Mouse (Mus musculus) liver, embryonic 11.5 days (tissue): Measurements from ENCODE around the gene Dcun1d4. TPM values are rescaled to one million over a fixed set of nuclear protein-coding genes. Genes with fewer than 3 reads are reported as not detected.

Experiments used
- ATAC-seq: fragments of 200-750 bp; cut with Nextera tagmentation; replicated peaks from 2 replicates; pipeline ENCODE4 v1.8.0; 2017; ENCODE audit warnings: moderate number of reproducible peaks, mild to moderate bottlenecking, moderate TSS enrichment, moderate library complexity; ENCODE audit not compliant: low FRiP score
- DNase-seq: peaks from one replicate; pipeline ENCODE4 v3.0.0-alpha.2; 2017; ENCODE audit warnings: low spot score
- H3K27ac ChIP-seq: fragments of 300-500 bp; sonication (generic); 2 replicates; pipeline ENCODE4 v1.5.1; 2014; ENCODE audit warnings: mild to moderate bottlenecking, low read depth, low read length, control low read depth
- H3K27me3 ChIP-seq: fragments of 300-500 bp; sonication (generic); replicated peaks from 2 replicates; pipeline ENCODE4 v1.6.1; 2014; ENCODE audit warnings: low read length, mixed read lengths; ENCODE audit not compliant: control insufficient read depth, insufficient read depth
- H3K36me3 ChIP-seq: fragments of 300-500 bp; sonication (generic); 2 replicates; pipeline ENCODE4 v1.6.1; 2014; ENCODE audit warnings: mild to moderate bottlenecking, low read length, moderate library complexity, mixed read lengths; ENCODE audit not compliant: control insufficient read depth, insufficient read depth
- H3K4me1 ChIP-seq: fragments of 300-500 bp; sonication (generic); replicated peaks from 2 replicates; pipeline ENCODE4 v1.6.1; 2014; ENCODE audit warnings: low read length, mixed read lengths; ENCODE audit not compliant: control insufficient read depth, insufficient read depth
- H3K4me2 ChIP-seq: fragments of 300-500 bp; sonication (generic); 2 replicates; pipeline ENCODE4 v1.6.1; 2014; ENCODE audit warnings: mild to moderate bottlenecking, control low read depth, moderate library complexity
- H3K4me3 ChIP-seq: fragments of 300-500 bp; sonication (generic); 2 replicates; pipeline ENCODE4 v1.5.1; 2014; ENCODE audit warnings: low read depth, low read length, control low read depth
- H3K9ac ChIP-seq: fragments of 300-500 bp; sonication (generic); 2 replicates; pipeline ENCODE4 v1.6.1; 2014; ENCODE audit warnings: low read depth, low read length, control low read depth
- H3K9me3 ChIP-seq: fragments of 300-500 bp; sonication (generic); 2 replicates; pipeline ENCODE4 v1.6.1; 2016; ENCODE audit warnings: low read length, inconsistent platforms, mixed read lengths; ENCODE audit not compliant: control insufficient read depth
- WGBS: fragments of 180-500 bp; shearing (Covaris S2); extraction: QIAGEN DNeasy Blood & Tissue Kit; methylation state at CpG from one replicate; pipeline ENCODE4 v1.1.7; 2014; 5-methylcytosine and 5-hydroxymethylcytosine counted together
- polyA plus RNA-seq: library from polyadenylated mRNA; unstranded; fragments of >200 nt; fragmentation: Nextera tagmentation; extraction: Ambion mirVana; gene quantifications from 2 replicates; pipeline ENCODE4 v1.2.1, GENCODE M21; 2014

The Dcun1d4 gene
- polyA plus RNA-seq, 1 experiment from 2014 or later: 14.8 TPM

DNA sequence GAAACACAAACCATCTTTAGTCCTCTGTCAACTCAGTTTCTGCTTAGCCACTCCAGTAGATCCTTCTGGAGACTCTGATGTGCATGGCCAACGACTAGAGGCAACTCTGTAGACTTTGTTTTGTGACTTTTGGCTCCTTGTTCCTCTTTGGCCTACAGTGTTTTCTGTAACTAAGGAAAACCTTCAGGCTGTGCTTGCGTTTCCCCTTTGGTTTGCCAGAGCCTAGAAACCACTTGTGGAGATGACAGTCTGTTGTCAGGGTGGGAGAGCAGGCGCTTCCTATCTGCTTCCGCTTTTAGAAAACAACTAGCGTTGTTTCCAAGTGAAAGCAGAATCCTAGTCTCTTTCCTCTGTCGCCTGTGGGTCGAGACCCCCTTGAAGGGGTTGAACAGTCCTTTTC, 67.4 kb downstream of the Dcun1d4 start:
- no peaks in the 10 kb centered on the region for H3K27me3 ChIP-seq
- no peak for DNase-seq
- no peak overlapping the region for H3K27ac ChIP-seq
- H3K4me2 ChIP-seq: no peak overlapping the region
- H3K4me3 ChIP-seq: no peak overlapping the region
- peaks cover 4% of the 10 kb centered on the region; the same call in 1 of the 2 replicates for H3K36me3 ChIP-seq
- 53% methylated on average over 7 of the region's 7 CpGs for WGBS
- no peaks in the 10 kb centered on the region for H3K9me3 ChIP-seq
- ATAC-seq: no peak
- H3K4me1 ChIP-seq: no peaks in the 10 kb centered on the region
- no peak overlapping the region for H3K9ac ChIP-seq

DNA sequence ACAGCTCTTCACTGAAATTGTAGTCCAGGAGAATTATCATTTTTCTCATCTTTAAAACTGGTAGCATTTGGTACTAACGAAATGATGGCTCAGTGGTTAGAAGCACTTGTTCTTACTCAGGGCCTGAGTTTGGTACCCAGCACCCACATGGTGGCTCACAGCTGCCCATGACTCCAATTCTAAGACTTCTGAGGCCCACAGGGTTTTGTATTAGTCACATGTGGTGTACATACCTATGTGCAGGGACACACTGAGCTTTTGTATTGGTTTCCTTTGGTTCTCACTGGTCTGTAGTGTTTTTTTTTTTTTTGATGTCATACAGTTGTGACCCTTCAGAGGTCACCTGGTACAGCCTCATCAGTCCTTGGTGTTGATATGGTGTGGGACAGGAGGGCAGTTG, 68.0 kb downstream of the Dcun1d4 start:
- no peak overlapping the region for H3K4me2 ChIP-seq
- no peaks in the 10 kb centered on the region for H3K4me1 ChIP-seq
- ATAC-seq (no peak), DNase-seq (no peak)
- WGBS: 88% methylated on average over 1 of the region's 1 CpGs
- H3K4me3 ChIP-seq: no peak overlapping the region
- no peaks in the 10 kb centered on the region for H3K27me3 ChIP-seq
- no peaks in the 10 kb centered on the region for H3K9me3 ChIP-seq
- no peak overlapping the region for H3K27ac ChIP-seq
- H3K36me3 ChIP-seq: peaks cover 7% of the 10 kb centered on the region; the same call in 1 of the 2 replicates
- H3K9ac ChIP-seq: no peak overlapping the region

DNA sequence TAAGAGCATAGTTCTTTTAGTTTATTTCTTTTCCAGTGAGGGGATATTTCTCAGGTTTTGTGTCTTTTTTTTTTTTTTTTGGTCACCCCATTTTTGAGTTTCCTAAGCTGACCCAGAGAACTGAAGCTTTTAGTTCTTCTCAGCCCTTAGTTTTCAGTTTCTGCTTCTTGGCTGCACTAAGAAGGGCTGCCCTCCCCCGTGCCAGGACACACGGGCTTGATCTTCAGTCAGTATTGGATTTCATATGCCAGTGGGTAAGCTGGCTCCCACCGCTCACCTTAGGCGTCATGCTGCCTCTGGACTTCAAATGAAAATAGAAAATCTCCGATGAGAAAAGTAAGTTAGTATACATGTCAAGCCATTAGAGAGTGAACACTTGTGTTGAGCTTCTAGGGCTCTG, 71.0 kb downstream of the Dcun1d4 start:
- Histone ChIP-seq H3K4me2 (no peak overlapping the region), H3K36me3 (peaks cover 3% of the 10 kb centered on the region; the same call in 1 of the 2 replicates), H3K4me1 (no peaks in the 10 kb centered on the region), H3K27me3 (no peaks in the 10 kb centered on the region), H3K27ac (no peak overlapping the region), H3K4me3 (no peak overlapping the region), H3K9ac (no peak overlapping the region), H3K9me3 (no peaks in the 10 kb centered on the region)
- DNase-seq: no peak
- no peak for ATAC-seq
- 89% methylated on average over 5 of the region's 5 CpGs for WGBS

DNA sequence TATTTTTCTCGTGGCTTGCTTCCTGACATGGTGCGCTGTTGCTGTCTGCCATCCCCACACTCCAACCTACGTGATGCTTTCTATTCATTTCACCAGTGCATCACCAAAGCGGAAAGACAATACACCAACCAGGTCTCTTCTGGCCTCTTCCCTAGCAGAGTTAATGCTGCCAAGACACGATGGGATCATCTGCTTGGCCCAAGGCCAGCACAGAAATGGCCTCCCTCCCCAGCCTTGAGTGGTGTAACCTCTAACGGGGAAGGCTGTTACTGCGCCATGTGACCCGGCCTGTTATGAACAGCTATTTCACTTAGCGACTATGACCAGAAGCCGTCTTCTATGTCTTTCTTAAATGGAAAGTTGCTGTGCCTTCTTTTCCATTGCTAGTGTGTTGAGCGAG, 73.1 kb downstream of the Dcun1d4 start:
- peaks cover 3% of the 10 kb centered on the region; the same call in 1 of the 2 replicates for H3K36me3 ChIP-seq
- H3K4me1 ChIP-seq: no peaks in the 10 kb centered on the region
- no peak overlapping the region for H3K27ac ChIP-seq
- H3K9me3 ChIP-seq: no peaks in the 10 kb centered on the region
- no peak for ATAC-seq
- DNase-seq: no peak
- no peak overlapping the region for H3K4me2 ChIP-seq
- H3K9ac ChIP-seq: no peak overlapping the region
- H3K27me3 ChIP-seq: no peaks in the 10 kb centered on the region
- no peak overlapping the region for H3K4me3 ChIP-seq
- 92% methylated on average over 11 of the region's 11 CpGs for WGBS

DNA sequence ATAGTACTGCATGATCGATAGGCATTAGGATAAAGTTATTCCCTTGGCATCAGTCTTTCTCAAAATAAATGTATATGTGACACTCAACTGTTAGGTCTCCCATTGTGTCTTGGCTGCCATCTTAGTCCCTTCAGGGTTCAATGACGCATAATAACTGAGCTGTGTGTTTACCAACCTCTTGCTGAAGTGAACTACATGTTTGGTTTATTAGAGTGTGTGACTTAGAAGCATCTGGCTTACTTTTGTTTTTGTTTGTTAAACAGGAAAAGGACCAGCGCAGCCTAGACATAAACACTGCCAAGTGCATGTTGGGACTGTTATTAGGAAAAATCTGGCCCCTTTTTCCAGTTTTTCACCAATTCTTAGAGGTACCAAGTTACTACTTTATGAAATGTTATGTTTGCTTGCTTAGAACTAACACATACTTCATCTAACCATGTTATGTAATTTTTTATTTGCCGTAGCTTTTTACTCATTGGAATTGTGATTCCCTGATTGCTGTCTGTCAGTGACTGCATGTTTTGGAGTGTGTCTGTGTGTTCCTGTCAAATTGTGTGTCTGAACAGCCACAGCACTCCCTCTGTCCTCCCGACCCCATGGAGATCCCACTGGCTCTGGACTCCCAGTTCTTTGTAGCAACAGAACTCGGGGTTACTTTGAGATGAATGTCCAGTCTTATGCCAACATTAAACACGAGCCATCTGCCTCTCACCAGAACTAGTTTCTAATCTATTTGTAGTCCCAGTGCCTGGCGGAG, 74.5 kb downstream of the Dcun1d4 start:
- no peak for ATAC-seq

DNA sequence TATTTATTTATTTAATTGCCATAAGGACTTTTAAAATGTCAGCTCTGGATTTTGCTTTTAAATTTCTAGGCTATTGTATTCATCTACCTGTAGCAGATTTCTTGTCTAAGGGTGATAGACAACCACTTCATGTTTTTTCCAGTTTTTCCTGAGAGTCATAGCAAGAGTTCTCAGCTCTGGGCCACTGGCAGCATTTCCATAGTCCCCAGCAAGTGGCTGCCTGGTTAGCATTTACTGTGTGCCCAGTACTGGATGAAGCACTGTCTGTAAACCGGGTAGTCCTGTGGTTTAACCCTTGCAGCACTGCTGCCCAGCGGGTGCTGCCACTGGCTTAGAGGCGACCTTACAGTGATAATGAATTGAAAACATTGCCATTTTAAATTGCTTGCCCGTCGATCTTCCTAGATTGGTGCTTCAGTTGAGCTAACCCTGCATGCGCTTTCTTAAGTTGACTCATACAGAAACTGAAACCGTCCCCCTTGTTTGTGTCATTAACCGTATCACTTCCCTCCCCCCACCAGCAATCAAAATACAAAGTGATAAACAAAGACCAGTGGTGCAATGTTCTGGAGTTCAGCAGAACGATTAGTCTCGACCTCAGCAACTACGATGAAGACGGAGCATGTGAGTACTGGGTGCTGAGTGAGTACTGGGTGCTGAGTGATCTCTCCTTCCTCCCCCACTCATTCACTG, 76.1 kb downstream of the Dcun1d4 start:
- Histone ChIP-seq H3K9me3 (no peaks in the 10 kb centered on the region), H3K4me1 (no peaks in the 10 kb centered on the region), H3K4me3 (no peak overlapping the region), H3K36me3 (peaks cover 3% of the 10 kb centered on the region; the same call in 1 of the 2 replicates), H3K4me2 (no peak overlapping the region), H3K9ac (no peak overlapping the region), H3K27me3 (no peaks in the 10 kb centered on the region), H3K27ac (no peak overlapping the region)
- no peak for DNase-seq
- no peak for ATAC-seq
- 82% methylated on average over 12 of the region's 12 CpGs for WGBS

More for the DNA sequence above, 74.5 kb downstream of the Dcun1d4 start:
- WGBS: 82% methylated on average over 8 of the region's 8 CpGs
- Histone ChIP-seq H3K4me1 (no peaks in the 10 kb centered on the region), H3K27me3 (no peaks in the 10 kb centered on the region), H3K9me3 (no peaks in the 10 kb centered on the region), H3K36me3 (peaks cover 3% of the 10 kb centered on the region; the same call in 1 of the 2 replicates), H3K27ac (no peak overlapping the region), H3K4me2 (no peak overlapping the region), H3K4me3 (no peak overlapping the region), H3K9ac (no peak overlapping the region)
- DNase-seq: no peak

DNA sequence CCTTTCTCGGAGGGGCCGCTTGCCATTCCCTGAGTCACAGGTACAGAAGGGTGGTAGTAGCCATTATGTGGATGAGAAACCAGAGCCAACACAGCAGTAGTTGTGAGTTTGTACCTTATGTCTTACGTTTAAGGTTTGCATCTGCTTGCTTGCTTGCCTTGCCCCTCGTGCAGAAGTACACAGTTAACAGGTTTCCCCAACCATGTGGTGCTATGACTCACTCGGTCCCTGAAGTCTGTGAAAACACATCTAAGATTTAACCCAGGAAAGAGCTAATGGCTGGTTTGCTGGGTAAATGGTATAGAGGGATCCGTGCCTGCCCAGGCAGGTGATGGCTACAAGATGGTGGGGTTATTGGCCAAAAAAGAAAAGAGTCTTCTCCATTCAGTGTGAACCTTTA, 78.0 kb downstream of the Dcun1d4 start:
- Histone ChIP-seq H3K27ac (no peak overlapping the region), H3K36me3 (no peaks in the 10 kb centered on the region), H3K4me2 (no peak overlapping the region), H3K9ac (no peak overlapping the region), H3K4me1 (no peaks in the 10 kb centered on the region), H3K9me3 (no peaks in the 10 kb centered on the region), H3K27me3 (no peaks in the 10 kb centered on the region), H3K4me3 (no peak overlapping the region)
- DNase-seq (no peak), ATAC-seq (no peak)
- WGBS: 83% methylated on average over 6 of the region's 6 CpGs

DNA sequence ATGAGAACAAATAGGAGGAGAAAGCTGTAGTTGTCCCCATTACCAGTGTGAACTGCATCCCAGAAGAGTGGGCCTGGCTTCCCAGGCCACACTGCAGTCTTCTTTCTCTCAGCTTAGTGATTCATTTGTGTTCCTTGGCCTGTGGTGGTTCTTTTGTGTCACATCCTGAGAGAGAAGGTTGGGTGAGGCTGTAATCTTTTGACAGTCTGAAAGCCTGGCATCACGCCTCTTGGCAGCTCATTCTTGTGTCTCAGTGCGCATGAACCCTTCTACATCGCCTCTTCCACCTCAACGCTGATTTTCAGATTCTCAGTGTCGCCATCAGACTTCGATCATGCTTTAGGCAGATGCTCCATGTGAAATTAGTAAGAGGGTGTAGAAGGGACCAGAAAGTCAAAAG, 83.2 kb downstream of the Dcun1d4 start:
- Histone ChIP-seq H3K27ac (no peak overlapping the region), H3K9ac (no peak overlapping the region), H3K27me3 (no peaks in the 10 kb centered on the region), H3K4me3 (no peak overlapping the region), H3K4me2 (no peak overlapping the region), H3K9me3 (no peaks in the 10 kb centered on the region), H3K4me1 (no peaks in the 10 kb centered on the region), H3K36me3 (no peaks in the 10 kb centered on the region)
- no peak for ATAC-seq
- 87% methylated on average over 6 of the region's 6 CpGs for WGBS
- DNase-seq: no peak

DNA sequence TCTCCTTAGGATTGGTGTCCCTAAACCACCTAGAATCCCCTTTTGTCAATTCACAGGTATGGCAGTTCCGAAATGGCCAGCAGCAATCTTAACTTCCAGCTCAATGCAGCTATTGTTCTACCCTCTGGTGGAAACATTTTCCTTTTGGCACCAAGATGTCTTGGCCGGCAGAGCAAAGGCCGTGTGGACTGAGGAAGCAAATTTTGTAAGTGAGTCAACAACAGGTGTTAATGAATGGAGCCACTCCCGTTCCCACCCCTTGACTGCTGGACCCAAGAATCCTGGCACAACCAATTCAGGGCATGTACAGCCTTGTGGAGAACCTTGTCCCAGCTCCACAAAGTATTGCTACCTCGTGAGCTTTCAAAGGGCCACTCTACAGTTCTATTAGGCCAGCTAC, 85.3 kb downstream of the Dcun1d4 start:
- H3K9ac ChIP-seq: no peak overlapping the region
- no peaks in the 10 kb centered on the region for H3K27me3 ChIP-seq
- DNase-seq: no peak
- no peak overlapping the region for H3K27ac ChIP-seq
- H3K4me3 ChIP-seq: no peak overlapping the region
- no peaks in the 10 kb centered on the region for H3K4me1 ChIP-seq
- WGBS: 85% methylated on average over 5 of the region's 5 CpGs
- no peak for ATAC-seq
- H3K9me3 ChIP-seq: no peaks in the 10 kb centered on the region
- no peak overlapping the region for H3K4me2 ChIP-seq
- no peaks in the 10 kb centered on the region for H3K36me3 ChIP-seq
